Comparison of ENCODE assay signal across 8 mouse cellular contexts in the genomic region with DNA sequence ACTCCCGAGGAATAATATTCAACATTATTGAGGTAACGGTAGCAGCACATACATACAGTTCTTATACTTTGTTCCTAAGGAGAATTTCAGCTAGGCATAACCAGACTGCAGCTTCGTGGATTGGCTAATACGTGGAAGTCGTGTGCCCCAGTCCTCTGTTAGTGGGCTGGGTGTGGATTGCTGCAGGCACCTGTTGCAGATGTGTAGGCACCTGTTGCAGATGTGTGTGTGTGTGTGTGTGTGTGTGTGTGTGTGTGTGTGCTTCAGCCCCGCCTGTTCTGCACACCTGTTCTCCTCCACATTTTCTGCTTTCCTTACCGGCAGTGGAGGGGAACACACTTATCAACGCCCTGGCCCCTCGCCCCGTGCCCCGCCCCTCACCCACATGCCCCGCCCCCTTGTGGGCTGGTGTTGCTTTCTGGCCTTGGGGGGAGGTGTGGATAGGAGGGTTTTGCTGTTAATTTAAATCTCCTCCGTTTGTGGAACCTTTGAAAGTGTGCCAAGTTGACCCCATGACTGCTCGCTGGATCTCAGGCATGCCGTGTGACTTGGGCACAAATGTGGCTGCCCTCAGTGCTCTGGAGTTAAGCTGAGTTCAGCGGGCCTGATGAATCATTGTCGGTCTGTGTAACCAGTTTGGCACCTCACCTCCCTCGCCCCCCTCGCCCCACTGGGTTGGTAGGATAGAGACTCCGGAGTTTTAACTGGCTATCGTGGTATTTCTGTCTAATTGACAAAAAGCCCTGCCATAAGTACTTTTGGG. TPM values are rescaled to one million over a fixed set of nuclear protein-coding genes. Genes with fewer than 3 reads are reported as not detected.
DNase-seq lines count a peak whose midpoint lies in the region; ATAC-seq lines count a peak whose summit lies in the region.

No protein-coding gene starts in this region.

- 21% methylated on average over 21 of the region's 21 CpGs for WGBS in intestine, embryonic 14.5 days
- WGBS in liver, embryonic 15.5 days (ENCODE audit: insufficient replicate concordance) = 10% methylated on average over 21 of the region's 21 CpGs

- H3K27me3 ChIP-seq in intestine, embryonic 14.5 days (replicated peaks; ENCODE audit: control insufficient read depth, insufficient read depth, low read length) = no peaks in the 10 kb centered on the region
- peaks cover 40% of the 10 kb centered on the region for H3K27me3 ChIP-seq in liver, embryonic 15.5 days

- peak overlapping the region; percentile 34 for H3K4me2 ChIP-seq in intestine, embryonic 14.5 days (ENCODE audit: low read length)
- peak overlapping the region; percentile 50 for H3K4me2 ChIP-seq in liver, embryonic 15.5 days

- H3K4me1 ChIP-seq in intestine, embryonic 14.5 days (replicated peaks; ENCODE audit: control insufficient read depth, insufficient read depth, low read length) = peaks cover 36% of the 10 kb centered on the region
- peaks cover 12% of the 10 kb centered on the region for H3K4me1 ChIP-seq in liver, embryonic 15.5 days (replicated peaks)

- no peak overlapping the region for H3K4me3 ChIP-seq in intestine, embryonic 14.5 days (ENCODE audit: low read depth, low read length)
- peak overlapping the region; percentile 22; the same call in 1 of the 2 replicates for H3K4me3 ChIP-seq in liver, embryonic 15.5 days (replicated peaks)

- no peak overlapping the region for H3K9ac ChIP-seq in intestine, embryonic 14.5 days (ENCODE audit: low read length)
- no peak overlapping the region for H3K9ac ChIP-seq in liver, embryonic 15.5 days

- ATAC-seq in common myeloid progenitor, adult 5-6 weeks (replicated peaks; ENCODE audit: low read depth, poor library complexity, severe bottlenecking) = peak; percentile 24; the same call in 1 of the 2 replicates
- ATAC-seq in intestine, embryonic 14.5 days (replicated peaks; ENCODE audit: low FRiP score, low TSS enrichment, low read depth) = peak; percentile 36; the same call in 1 of the 2 replicates
- no peak for ATAC-seq in liver, embryonic 15.5 days (ENCODE audit: insufficient read depth)

- peaks cover 5% of the 10 kb centered on the region; the same call in 1 of the 2 replicates for H3K9me3 ChIP-seq in intestine, embryonic 14.5 days (ENCODE audit: control insufficient read depth, low read length)
- no peaks in the 10 kb centered on the region for H3K9me3 ChIP-seq in liver, embryonic 15.5 days (replicated peaks)

- no peaks in the 10 kb centered on the region for H3K36me3 ChIP-seq in intestine, embryonic 14.5 days (ENCODE audit: control insufficient read depth, insufficient read depth, low read length)
- no peaks in the 10 kb centered on the region for H3K36me3 ChIP-seq in liver, embryonic 15.5 days (replicated peaks)

- H3K27ac ChIP-seq in intestine, embryonic 14.5 days (ENCODE audit: low read depth) = no peak overlapping the region
- H3K27ac ChIP-seq in liver, embryonic 15.5 days (replicated peaks) = no peak overlapping the region

- peak; percentile 35 for DNase-seq in ovary, postnatal 36 days (ENCODE audit: low spot score)
- DNase-seq in ovary, postnatal 14 days (ENCODE audit: low spot score) = no peak
- DNase-seq in intestine, embryonic 14.5 days (ENCODE audit: low spot score) = no peak
- DNase-seq in cerebellum, postnatal 10 days = no peak
- DNase-seq in layer of hippocampus, adult 18-20 months (ENCODE audit: low spot score in 2 of 2) = no peak
- DNase-seq in right cerebral cortex, postnatal 14 days = no peak

RNA-seq across cellular contexts. Expression of gene Lhfpl2, which starts 4.9 kb away (rescaled TPM):
- total RNA-seq in common myeloid progenitor, adult 5-6 weeks (2017) = 13.2 and 17.6 TPM in 2 replicates
- 17.3 and 17.9 TPM in 2 replicates for polyA plus RNA-seq in intestine, embryonic 14.5 days (2014; fragmentation: Nextera tagmentation; extraction: Ambion mirVana)
- 3.8 and 4.8 TPM in 2 replicates for polyA plus RNA-seq in liver, embryonic 15.5 days (2015; fragmentation: Nextera tagmentation; extraction: Ambion mirVana)
- 10 to 100 TPM; 25.2 to 27.3 TPM for total RNA-seq in layer of hippocampus, adult 18-20 months (2021)
